Mouse (Mus musculus) midbrain, embryonic 11.5 days (tissue): ENCODE measurements at regions not wholly inside any gene's neighbourhood (a gene's known extent, or its start where the extent isn't known, plus 50 kb on each side); places are given as distances from the start of the nearest gene placed in this dataset.
"Not testable (repeated sequence)": the region's sequence is repeated elsewhere in the genome, so short reads cannot be mapped to it uniquely, and the experiment has no call there.

Source experiments
- ATAC-seq: fragments of 200-750 bp; cut with Nextera tagmentation; 2 replicates; pipeline ENCODE4 v1.8.0; 2017; ENCODE audit warnings: moderate TSS enrichment, moderate library complexity; ENCODE audit not compliant: low FRiP score
- DNase-seq: peaks from one replicate; pipeline ENCODE4 v3.0.0; 2015; ENCODE audit warnings: low spot score; ENCODE audit errors: missing footprints
- H3K27ac ChIP-seq: fragments of 300-500 bp; sonication (generic); 2 replicates; pipeline ENCODE4 v1.5.1; 2014; ENCODE audit warnings: low read depth, low read length
- H3K27me3 ChIP-seq: fragments of 300-500 bp; sonication (generic); 2 replicates; pipeline ENCODE4 v1.6.1; 2014; ENCODE audit warnings: mild to moderate bottlenecking, low read length, moderate library complexity, mixed read lengths; ENCODE audit not compliant: control insufficient read depth, insufficient read depth
- H3K36me3 ChIP-seq: fragments of 300-500 bp; sonication (generic); 2 replicates; pipeline ENCODE4 v1.6.1; 2014; ENCODE audit warnings: mild to moderate bottlenecking, low read length, moderate library complexity, mixed read lengths; ENCODE audit not compliant: control insufficient read depth, insufficient read depth
- H3K4me1 ChIP-seq: fragments of 300-500 bp; sonication (generic); 2 replicates; pipeline ENCODE4 v1.6.1; 2014; ENCODE audit warnings: low read length; ENCODE audit not compliant: control insufficient read depth, insufficient read depth
- H3K4me2 ChIP-seq: fragments of 300-500 bp; sonication (generic); 2 replicates; pipeline ENCODE4 v1.6.1; 2014; ENCODE audit warnings: mild to moderate bottlenecking, moderate library complexity
- H3K4me3 ChIP-seq: fragments of 300-500 bp; sonication (generic); 2 replicates; pipeline ENCODE4 v1.5.1; 2014; ENCODE audit warnings: low read depth, low read length
- H3K9ac ChIP-seq: fragments of 300-500 bp; sonication (generic); 2 replicates; pipeline ENCODE4 v1.6.1; 2014; ENCODE audit warnings: low read length
- H3K9me3 ChIP-seq: fragments of 300-500 bp; sonication (generic); 2 replicates; pipeline ENCODE4 v1.6.1; 2016; ENCODE audit warnings: low read length; ENCODE audit not compliant: control insufficient read depth
- WGBS: fragments of 180-500 bp; shearing (Covaris S2); extraction: QIAGEN DNeasy Blood & Tissue Kit; methylation state at CpG from one replicate; pipeline ENCODE4 v1.1.7; 2014; 5-methylcytosine and 5-hydroxymethylcytosine counted together

- Histone ChIP-seq H3K9me3 (no peaks in the 10 kb centered on the region), H3K36me3 (no peaks in the 10 kb centered on the region), H3K4me1 (no peaks in the 10 kb centered on the region), H3K27ac (no peak overlapping the region), H3K9ac (no peak overlapping the region), H3K27me3 (no peaks in the 10 kb centered on the region), H3K4me2 (no peak overlapping the region), H3K4me3 (no peak overlapping the region)
- peak; percentile 35; the same call in 1 of the 2 replicates for ATAC-seq
- WGBS, result 64% methylated on average over 2 of the region's 2 CpGs
- DNase-seq, result no peak
Observed at GRCm38 (mm10) chr1:49537965-49538364, 1362.5 kb upstream of the Tmeff2 start.

DNA sequence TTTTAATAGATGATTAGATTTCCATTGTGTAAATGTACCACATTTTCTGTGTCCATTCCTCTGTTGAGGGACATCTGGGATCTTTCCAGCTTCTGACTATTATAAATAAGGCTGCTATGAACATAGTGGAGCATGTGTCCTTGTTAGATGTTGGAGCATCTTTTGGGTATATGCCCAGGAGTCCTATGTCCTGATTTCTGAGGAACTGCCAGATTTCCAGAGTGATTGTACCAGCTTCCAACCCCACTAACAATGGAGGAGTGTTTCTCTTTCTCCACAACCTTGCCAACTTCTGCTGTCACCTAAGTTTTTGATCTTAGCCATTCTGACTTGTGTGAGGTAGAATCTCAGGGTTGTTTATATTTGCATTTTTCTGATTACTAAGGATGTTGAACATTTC, 1328.3 kb upstream of the Tmeff2 start:
- not testable (repeated sequence) for DNase-seq, H3K27ac ChIP-seq, H3K9ac ChIP-seq, H3K4me2 ChIP-seq, H3K4me1 ChIP-seq, H3K36me3 ChIP-seq, H3K9me3 ChIP-seq, ATAC-seq, H3K27me3 ChIP-seq, H3K4me3 ChIP-seq

GRCm38 (mm10) chr1:49572561-49572960, 1327.9 kb upstream of the Tmeff2 start:
- Histone ChIP-seq H3K27ac (no peak overlapping the region), H3K27me3 (no peaks in the 10 kb centered on the region), H3K4me2 (no peak overlapping the region), H3K36me3 (no peaks in the 10 kb centered on the region), H3K9me3 (no peaks in the 10 kb centered on the region), H3K4me1 (no peaks in the 10 kb centered on the region), H3K4me3 (no peak overlapping the region), H3K9ac (no peak overlapping the region)
- WGBS, result 79% methylated on average over 2 of the region's 2 CpGs
- no peak for DNase-seq
- ATAC-seq, result no peak
